Mouse (Mus musculus): ENCODE measurements at regions not wholly inside any gene's neighbourhood (a gene's known extent, or its start where the extent isn't known, plus 50 kb on each side); places are given as distances from the start of the nearest gene placed in this dataset.
"Not testable (repeated sequence)": the region's sequence is repeated elsewhere in the genome, so short reads cannot be mapped to it uniquely, and the experiment has no call there.

DNA sequence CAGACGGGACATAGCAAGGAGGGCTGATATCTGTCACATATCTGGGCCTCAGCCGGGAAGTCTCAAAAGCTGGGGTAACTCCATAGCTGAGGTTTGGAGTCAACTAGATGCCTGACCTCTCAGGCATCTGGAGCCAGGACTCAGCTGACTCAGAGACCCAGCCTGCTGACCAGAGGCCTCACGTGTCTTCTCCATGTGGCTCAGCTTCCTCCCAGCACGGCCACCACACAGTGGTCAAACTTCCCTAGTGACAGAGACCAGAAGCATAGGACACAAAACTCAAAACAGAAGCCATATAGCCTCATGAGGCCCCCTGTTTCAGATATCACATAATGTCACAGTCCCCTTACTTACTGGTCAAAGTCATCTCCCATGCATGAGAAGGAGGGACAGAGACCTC, 73.1 kb downstream of the Tomm20 start:
- no peaks in the 10 kb centered on the region for H3K4me1 ChIP-seq (ENCODE audit: insufficient read depth, low read depth, low read length)
- no peak overlapping the region for H3K9ac ChIP-seq (replicated peaks; ENCODE audit: low read depth)
- H3K4me2 ChIP-seq (replicated peaks; ENCODE audit: low read depth, low read length), result no peak overlapping the region
- ATAC-seq (no peak), DNase-seq (ENCODE audit: low spot score) (peak; percentile 38)
- WGBS, result 85% methylated on average over 4 of the region's 4 CpGs
- H3K27me3 ChIP-seq (replicated peaks; ENCODE audit: insufficient read depth, low read length), result no peaks in the 10 kb centered on the region
- H3K9me3 ChIP-seq (ENCODE audit: low read length), result no peaks in the 10 kb centered on the region
- TF ChIP-seq EP300 (IDR thresholded peaks at IDR 0.05) (no peak), CTCF (IDR thresholded peaks at IDR 0.05) (no peak)
- no peak overlapping the region for H3K27ac ChIP-seq (ENCODE audit: low read length)
- no peaks in the 10 kb centered on the region for H3K36me3 ChIP-seq (ENCODE audit: insufficient read depth, low read length)
- no peak overlapping the region for H3K4me3 ChIP-seq (ENCODE audit: low read depth, low read length)

DNA sequence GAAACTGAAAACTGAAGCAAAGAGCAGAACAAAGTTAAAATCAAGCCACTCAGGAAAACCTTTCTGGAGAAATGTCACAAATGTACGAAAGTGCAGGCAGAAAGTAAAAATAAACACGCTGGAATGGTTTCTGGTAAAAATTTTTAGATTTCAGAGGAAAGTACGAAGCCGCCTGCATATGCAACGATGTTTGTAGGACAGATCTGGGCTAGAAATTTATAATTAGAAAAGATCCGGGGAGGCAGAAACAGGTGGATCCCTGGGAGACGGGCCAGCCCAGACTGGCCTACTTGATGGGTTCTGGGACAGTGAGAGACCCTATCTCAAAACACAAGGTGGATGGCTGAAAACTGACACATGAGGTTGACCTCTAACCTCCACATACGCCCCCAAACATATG, 73.5 kb downstream of the Tomm20 start:
- DNase-seq (ENCODE audit: low spot score) (no peak), ATAC-seq (no peak)
- H3K9me3 ChIP-seq (ENCODE audit: low read length), result no peaks in the 10 kb centered on the region
- H3K27ac ChIP-seq (ENCODE audit: low read length), result no peak overlapping the region
- no peak overlapping the region for H3K4me2 ChIP-seq (replicated peaks; ENCODE audit: low read depth, low read length)
- H3K27me3 ChIP-seq (replicated peaks; ENCODE audit: insufficient read depth, low read length), result no peaks in the 10 kb centered on the region
- WGBS, result 81% methylated on average over 8 of the region's 8 CpGs
- H3K9ac ChIP-seq (replicated peaks; ENCODE audit: low read depth), result no peak overlapping the region
- no peak overlapping the region for H3K4me3 ChIP-seq (ENCODE audit: low read depth, low read length)
- TF ChIP-seq EP300 (IDR thresholded peaks at IDR 0.05), result no peak
- TF ChIP-seq CTCF (IDR thresholded peaks at IDR 0.05), result no peak
- no peaks in the 10 kb centered on the region for H3K4me1 ChIP-seq (ENCODE audit: insufficient read depth, low read depth, low read length)
- no peaks in the 10 kb centered on the region for H3K36me3 ChIP-seq (ENCODE audit: insufficient read depth, low read length)

DNA sequence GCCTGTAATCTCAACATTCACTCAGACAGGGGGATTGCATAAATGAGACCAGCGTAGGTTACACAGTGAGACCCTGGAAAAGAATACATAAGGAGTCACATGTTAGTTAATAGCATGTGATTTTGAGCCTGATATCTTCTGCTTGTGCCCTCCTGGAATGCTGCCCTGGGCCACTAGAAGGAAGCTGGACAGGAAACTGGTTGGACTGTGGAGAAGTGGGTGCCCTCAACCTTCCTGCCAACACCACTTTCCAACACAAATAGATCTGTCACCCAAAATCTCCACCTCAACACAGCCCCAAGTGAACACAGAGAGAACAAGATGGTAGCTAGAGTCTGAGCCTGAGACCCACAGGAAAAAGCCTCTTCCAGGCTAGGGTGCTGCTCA, 76.2 kb downstream of the Tomm20 start:
- TF ChIP-seq EP300 (IDR thresholded peaks at IDR 0.05), result no peak
- no peak for TF ChIP-seq CTCF (IDR thresholded peaks at IDR 0.05)

DNA sequence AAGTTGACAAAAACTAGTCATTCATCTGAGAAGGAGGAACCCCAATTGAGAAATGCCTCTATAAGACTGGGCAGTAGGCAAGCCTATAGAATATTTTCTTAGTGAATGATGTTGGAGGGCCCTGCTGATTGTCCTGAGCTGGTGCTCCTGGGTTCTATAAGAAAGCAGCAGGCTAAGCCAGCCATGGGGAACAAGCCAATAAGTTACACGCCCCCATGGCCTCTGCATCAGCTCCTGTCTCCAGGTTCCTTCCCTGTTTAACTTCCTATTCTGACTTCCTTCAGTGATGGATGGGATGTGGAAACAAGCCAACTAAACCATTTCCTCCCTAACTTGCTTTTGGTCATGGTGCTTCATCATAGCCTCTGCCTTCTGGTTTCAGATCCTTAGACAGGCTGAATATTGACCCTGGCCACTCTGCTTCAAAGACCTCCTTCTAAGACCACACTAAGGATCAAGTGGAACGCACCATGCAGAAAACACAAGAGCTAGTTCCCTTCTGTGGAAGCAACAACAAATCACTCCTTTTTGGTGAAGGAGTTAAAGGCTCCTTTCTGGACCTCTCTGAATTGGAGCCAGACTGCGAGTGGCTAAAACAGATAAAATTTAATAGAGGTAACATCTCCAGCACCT, 76.7 kb downstream of the Tomm20 start:
- no peak overlapping the region for H3K9ac ChIP-seq (replicated peaks; ENCODE audit: low read depth)
- H3K4me2 ChIP-seq (replicated peaks; ENCODE audit: low read depth, low read length), result no peak overlapping the region
- no peak for TF ChIP-seq CTCF (IDR thresholded peaks at IDR 0.05)
- TF ChIP-seq EP300 (IDR thresholded peaks at IDR 0.05), result no peak
- no peak overlapping the region for H3K27ac ChIP-seq (ENCODE audit: low read length)
- peak; percentile 40 for DNase-seq (ENCODE audit: low spot score)
- no peaks in the 10 kb centered on the region for H3K36me3 ChIP-seq (ENCODE audit: insufficient read depth, low read length)
- H3K4me3 ChIP-seq (ENCODE audit: low read depth, low read length), result no peak overlapping the region
- no peaks in the 10 kb centered on the region for H3K4me1 ChIP-seq (ENCODE audit: insufficient read depth, low read depth, low read length)
- no peak for ATAC-seq
- no peaks in the 10 kb centered on the region for H3K27me3 ChIP-seq (replicated peaks; ENCODE audit: insufficient read depth, low read length)
- no peaks in the 10 kb centered on the region for H3K9me3 ChIP-seq (ENCODE audit: low read length)
- 63% methylated on average over 3 of the region's 3 CpGs for WGBS

More for the DNA sequence above, 76.2 kb downstream of the Tomm20 start:
- no peaks in the 10 kb centered on the region for H3K9me3 ChIP-seq (ENCODE audit: low read length)
- no peak overlapping the region for H3K4me3 ChIP-seq (ENCODE audit: low read depth, low read length)
- 56% methylated on average over 1 of the region's 1 CpGs for WGBS
- H3K4me2 ChIP-seq (replicated peaks; ENCODE audit: low read depth, low read length), result no peak overlapping the region
- no peak for DNase-seq (ENCODE audit: low spot score)
- no peaks in the 10 kb centered on the region for H3K36me3 ChIP-seq (ENCODE audit: insufficient read depth, low read length)
- H3K9ac ChIP-seq (replicated peaks; ENCODE audit: low read depth), result no peak overlapping the region
- H3K27ac ChIP-seq (ENCODE audit: low read length), result no peak overlapping the region
- no peaks in the 10 kb centered on the region for H3K27me3 ChIP-seq (replicated peaks; ENCODE audit: insufficient read depth, low read length)
- ATAC-seq, result peak; percentile 12; the same call in 1 of the 2 replicates
- H3K4me1 ChIP-seq (ENCODE audit: insufficient read depth, low read depth, low read length), result no peaks in the 10 kb centered on the region

DNA sequence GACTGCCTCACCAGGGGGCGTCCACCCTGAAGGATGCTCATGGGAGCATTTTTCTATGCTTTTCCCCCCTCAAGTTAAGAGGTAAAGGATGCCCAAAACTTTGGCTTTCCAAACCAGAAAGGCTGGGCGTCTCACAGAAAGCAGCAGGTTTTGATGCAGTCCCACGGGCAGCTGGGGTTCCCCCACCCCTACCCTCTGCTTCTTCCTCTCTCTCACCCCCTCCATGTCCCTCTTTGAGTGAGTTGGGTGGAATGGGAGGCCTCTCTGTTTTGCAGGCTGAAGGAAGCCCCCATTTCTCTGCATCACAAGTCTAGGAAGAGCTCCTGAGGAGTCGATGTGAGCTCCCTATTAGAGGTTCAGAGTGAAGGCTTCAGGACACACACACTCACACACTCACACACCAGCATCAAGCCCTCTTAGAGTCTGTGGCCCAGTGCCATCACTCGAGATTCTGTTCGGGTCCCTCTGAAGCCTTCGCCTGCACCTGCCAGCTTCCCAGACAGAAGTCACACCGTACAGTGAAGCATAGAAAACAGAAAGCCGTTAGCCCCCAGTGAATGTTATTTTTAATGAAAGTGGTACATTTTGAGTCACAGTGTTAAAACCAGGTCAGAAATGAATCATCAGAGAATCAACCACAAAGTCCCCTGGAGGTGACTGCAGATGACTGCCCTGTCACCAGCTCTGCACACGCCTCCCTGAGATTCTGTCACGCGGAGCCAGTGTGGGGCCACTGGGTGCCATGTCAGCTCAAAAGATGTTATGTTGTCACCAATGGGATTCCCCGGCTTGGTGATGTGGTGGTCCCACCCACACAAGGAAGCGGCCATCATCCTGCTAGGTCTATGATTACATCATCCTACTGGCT, 78.3 kb downstream of the Tomm20 start:
- WGBS, result 76% methylated on average over 14 of the region's 14 CpGs
- Histone ChIP-seq H3K36me3 (ENCODE audit: insufficient read depth, low read length) (no peaks in the 10 kb centered on the region), H3K4me2 (replicated peaks; ENCODE audit: low read depth, low read length) (no peak overlapping the region), H3K27ac (ENCODE audit: low read length) (no peak overlapping the region), H3K4me1 (ENCODE audit: insufficient read depth, low read depth, low read length) (no peaks in the 10 kb centered on the region), H3K9ac (replicated peaks; ENCODE audit: low read depth) (no peak overlapping the region), H3K4me3 (ENCODE audit: low read depth, low read length) (no peak overlapping the region), H3K9me3 (ENCODE audit: low read length) (no peaks in the 10 kb centered on the region), H3K27me3 (replicated peaks; ENCODE audit: insufficient read depth, low read length) (no peaks in the 10 kb centered on the region)
- TF ChIP-seq CTCF (IDR thresholded peaks at IDR 0.05) (no peak), EP300 (IDR thresholded peaks at IDR 0.05) (no peak)
- DNase-seq (ENCODE audit: low spot score) (no peak), ATAC-seq (peak; percentile 21; the same call in 1 of the 2 replicates)

DNA sequence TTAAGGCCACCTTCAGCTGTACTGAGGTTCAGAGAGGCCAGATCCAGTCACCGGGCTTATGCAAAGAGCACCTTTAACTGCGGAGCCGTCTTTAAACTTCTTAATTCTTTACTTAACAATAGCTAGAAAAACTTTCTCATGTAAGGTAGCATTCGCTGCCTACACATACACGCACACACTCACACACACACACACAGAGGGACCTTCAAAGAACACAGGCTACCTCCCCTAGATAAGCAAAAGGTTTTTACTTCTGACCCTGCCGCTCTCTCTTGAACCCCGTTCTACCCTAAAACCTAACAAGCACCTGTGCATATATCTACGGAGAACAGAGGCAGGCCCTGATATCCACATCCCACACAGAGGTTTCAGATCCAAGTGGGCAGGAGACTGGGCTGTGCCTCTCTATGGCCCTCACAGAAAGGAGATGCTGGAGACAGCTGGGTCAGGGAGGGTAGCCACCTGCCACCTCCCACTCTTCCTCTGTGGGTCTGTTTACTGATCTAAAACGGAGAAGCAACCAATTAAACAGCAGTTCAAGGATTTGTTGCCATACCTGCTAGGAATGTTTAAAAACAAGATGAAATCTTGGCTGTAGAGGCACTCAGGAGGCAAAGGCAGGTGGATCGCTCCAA, 81.2 kb downstream of the Tomm20 start:
- H3K27ac ChIP-seq (ENCODE audit: low read length), result no peak overlapping the region
- H3K9ac ChIP-seq (replicated peaks; ENCODE audit: low read depth), result no peak overlapping the region
- no peak overlapping the region for H3K4me3 ChIP-seq (ENCODE audit: low read depth, low read length)
- ATAC-seq (no peak), DNase-seq (ENCODE audit: low spot score) (no peak)
- no peaks in the 10 kb centered on the region for H3K27me3 ChIP-seq (replicated peaks; ENCODE audit: insufficient read depth, low read length)
- WGBS, result 77% methylated on average over 10 of the region's 10 CpGs
- no peaks in the 10 kb centered on the region for H3K4me1 ChIP-seq (ENCODE audit: insufficient read depth, low read depth, low read length)
- no peak overlapping the region for H3K4me2 ChIP-seq (replicated peaks; ENCODE audit: low read depth, low read length)
- H3K36me3 ChIP-seq (ENCODE audit: insufficient read depth, low read length), result no peaks in the 10 kb centered on the region
- no peaks in the 10 kb centered on the region for H3K9me3 ChIP-seq (ENCODE audit: low read length)
- TF ChIP-seq CTCF (IDR thresholded peaks at IDR 0.05) (no peak), EP300 (IDR thresholded peaks at IDR 0.05) (no peak)

DNA sequence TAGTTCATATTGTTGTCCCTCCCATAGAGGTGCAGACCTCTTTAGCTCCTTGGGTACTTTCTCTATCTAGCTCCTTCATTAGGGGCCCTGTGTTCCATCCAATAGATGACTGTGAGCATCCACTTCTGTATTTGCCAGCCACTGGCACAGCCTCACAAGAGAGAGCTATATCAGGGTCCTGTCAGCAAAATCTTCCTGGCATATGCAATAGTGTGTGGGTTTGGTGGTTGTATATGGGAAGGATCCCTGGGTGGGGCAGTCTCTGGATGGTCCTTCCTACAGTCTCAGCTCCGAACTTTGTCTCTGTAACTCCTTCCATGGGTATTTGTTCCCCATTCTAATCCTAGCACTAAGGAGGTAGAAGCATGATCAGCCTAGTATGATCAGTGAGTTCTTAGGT, 82.0 kb downstream of the Tomm20 start:
- H3K36me3 ChIP-seq (ENCODE audit: insufficient read depth, low read length); H3K27ac ChIP-seq (ENCODE audit: low read length); H3K4me3 ChIP-seq (ENCODE audit: low read depth, low read length); H3K4me2 ChIP-seq (replicated peaks; ENCODE audit: low read depth, low read length); H3K4me1 ChIP-seq (ENCODE audit: insufficient read depth, low read depth, low read length); H3K27me3 ChIP-seq (replicated peaks; ENCODE audit: insufficient read depth, low read length); ATAC-seq; DNase-seq (ENCODE audit: low spot score); H3K9me3 ChIP-seq (ENCODE audit: low read length); H3K9ac ChIP-seq (replicated peaks; ENCODE audit: low read depth): not testable (repeated sequence)
- 87% methylated on average over 1 of the region's 1 CpGs for WGBS
